Mouse (Mus musculus): ENCODE data around the gene Plcb3.
A peak's percentile ranks its signal among the peaks of the same experiment; 100 is the strongest.
"Not testable (repeated sequence)": the region's sequence is repeated elsewhere in the genome, so short reads cannot be mapped to it uniquely, and the experiment has no call there.

The Plcb3 gene

GRCm38 (mm10) chr19:6919876-6920740 lies 56.2 kb downstream of the Plcb3 start:
- no peak for DNase-seq (ENCODE audit: low spot score)

GRCm38 (mm10) chr19:6919431-6919830 lies 56.8 kb downstream of the Plcb3 start:
- DNase-seq (ENCODE audit: low spot score): no peak

GRCm38 (mm10) chr19:6918321-6918720 lies 57.9 kb downstream of the Plcb3 start:
- DNase-seq (ENCODE audit: low spot score): no peak

DNA sequence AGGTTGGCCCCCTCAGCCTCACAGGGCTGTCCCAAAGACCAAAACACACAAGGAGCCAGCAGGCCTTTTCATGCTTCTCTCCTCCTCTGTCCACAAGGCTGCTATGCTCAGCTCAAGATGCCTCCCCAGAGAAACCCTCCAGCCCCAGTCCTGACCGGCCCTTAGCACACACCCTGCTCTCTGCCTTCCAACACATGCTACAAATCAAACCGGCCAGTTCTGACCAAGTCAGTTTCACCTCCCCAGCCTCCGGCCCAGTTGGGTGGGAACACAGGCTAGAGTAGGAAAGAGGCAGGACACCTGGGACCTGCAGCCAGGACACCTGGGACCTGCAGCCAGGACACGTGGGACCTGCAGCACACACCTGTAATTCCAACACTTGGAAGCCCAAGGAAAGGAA lies 59.8 kb downstream of the Plcb3 start:
- DNase-seq (ENCODE audit: low spot score): no peak

DNA sequence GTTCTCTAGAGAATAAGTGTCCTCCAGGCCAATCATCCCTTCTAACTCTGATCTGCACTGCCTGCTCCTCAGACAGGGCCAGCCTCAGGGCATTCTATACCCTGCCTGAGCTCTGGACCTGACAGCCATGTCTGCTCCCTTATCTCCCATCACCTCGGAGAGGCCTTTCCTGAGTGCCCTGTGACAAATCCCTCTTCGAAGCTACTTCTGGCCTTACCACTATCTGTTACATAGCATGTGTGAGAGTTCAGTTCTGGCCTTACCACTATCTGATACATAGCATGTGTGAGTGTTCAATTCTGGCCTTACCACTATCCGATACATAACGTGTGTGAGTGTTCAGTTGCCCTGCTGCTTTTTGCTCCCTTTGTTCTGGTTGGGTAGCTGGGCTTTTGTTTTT lies 61.0 kb downstream of the Plcb3 start:
- peak; percentile 34 for DNase-seq (ENCODE audit: low spot score)

DNA sequence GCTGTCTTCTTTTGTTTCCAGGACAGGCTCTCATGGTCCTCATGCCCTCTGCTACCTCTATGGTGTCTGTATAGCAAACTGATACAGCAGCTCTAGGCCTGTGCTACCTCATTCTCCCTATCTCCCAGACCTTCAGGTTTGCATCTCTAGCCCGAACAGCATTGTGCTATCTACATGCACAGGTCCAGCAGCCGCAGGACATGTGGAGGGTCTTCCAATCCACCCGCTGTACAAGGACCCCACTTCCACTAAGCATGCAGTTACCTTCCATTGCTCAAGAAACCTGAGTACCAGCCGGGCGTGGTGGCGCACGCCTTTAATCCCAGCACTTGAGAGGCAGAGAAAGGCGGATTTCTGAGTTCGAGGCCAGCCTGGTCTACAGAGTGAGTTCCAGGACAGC lies 61.7 kb downstream of the Plcb3 start:
- DNase-seq (ENCODE audit: low spot score): no peak

DNA sequence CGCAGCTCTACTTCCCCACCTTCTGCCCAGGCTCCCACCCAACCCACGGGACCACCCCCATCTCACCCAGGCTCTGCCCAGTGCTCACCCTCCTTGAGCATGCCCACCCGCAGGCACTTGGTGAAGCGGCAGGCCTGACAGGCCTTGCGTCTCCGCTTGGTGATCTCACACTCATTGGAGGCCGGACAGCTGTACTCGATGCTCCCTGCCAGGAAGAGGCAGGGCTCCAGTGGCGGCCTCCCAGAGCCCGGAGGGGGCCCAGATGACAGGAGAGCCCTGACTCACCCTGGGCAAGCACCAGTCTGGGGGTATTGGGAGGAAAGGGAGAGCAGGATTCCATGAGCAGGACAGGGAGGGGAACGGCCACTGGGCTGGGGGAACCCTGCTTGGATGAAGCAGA lies 62.3 kb downstream of the Plcb3 start:
- DNase-seq (ENCODE audit: low spot score): no peak

DNA sequence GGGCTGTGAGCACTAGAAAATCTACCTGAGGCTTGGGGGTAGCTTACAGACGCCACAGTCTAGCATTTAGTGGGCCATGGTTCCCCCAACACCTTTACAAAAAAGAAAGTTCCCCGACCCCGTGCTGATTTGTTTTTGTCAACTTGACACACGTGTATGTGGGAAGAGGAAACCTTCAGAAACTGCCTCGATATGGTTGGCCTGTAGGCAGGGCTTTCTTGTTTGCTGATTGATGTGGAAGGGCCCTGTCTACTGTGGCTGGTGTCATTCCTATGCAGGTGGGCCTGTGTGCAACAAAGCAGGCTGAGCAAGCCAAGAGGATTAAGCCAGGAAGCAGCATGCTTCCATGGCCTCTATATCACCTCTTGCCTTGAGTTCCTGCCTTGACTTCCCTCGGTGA lies 63.2 kb downstream of the Plcb3 start:
- no peak for DNase-seq (ENCODE audit: low spot score)

- no peak for DNase-seq (ENCODE audit: low spot score)
Observed at GRCm38 (mm10) chr19:6912205-6912970, 63.9 kb downstream of the Plcb3 start.

DNA sequence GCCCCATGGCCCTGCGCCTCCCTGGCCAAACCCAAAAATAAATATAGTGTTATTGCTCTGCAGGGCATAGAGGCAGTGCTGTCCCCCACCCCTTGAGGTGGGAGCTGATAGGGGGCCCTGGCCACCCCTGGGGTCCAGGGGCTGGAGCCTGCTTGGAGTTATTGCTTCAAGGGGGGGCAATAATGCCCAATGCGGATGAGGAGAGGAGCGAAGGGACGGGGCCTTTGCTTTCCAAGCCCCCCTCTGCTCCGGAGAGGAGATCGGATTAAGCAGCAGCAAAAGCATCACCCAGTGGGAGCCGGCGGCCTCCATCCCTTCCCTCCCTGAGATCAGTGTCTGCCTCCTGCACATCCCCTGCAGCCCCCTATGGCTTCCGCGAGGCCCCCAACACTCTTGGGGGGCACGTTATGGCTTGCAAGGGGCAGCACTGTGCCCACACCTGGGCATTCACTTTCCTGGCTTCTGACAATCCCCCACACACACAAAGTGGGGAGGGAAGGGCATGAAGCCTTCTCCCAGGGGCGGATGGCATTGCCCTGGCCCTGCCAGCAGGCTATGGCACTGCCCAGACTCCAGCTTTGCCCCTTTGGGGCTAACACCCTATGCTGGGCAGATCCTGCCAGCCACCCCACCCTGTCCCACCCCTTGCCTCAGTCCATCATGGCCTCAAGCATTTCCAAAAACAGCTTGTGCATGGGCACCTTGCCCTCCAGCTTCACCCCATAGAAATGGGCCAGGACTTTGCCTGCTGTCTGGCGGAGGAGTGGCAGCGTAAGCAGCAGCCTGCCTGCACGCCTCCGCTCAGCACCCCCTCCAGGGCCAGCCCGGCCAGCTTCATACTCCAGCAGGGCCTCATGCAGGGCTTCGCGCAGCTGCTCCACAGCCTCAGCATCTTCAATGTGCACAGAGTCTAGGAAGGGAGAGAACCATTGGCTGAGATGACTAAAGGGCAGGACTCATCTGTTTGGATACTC lies 64.9 kb downstream of the Plcb3 start:
- DNase-seq (ENCODE audit: low spot score): no peak

DNA sequence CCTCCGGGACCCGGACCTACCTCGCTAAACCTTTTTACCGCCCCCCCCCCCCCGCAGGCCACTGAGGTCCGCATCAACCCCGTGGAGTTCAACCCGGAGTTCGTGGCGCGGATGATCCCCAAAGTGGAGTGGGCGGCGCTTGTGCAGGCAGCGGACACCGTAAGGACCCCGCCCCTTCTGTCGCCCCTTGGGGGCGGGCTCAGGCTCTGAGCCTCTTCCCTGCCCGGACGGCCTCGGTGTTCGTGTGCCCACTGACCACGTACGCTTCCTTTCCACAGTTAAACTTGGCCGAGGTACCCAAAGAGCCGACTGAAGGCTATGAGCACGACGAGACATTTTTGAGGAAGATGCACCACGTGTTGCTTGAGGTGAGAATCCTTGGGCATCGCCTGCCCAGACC lies 66.0 kb downstream of the Plcb3 start:
- not testable (repeated sequence) for DNase-seq (ENCODE audit: low spot score)

DNA sequence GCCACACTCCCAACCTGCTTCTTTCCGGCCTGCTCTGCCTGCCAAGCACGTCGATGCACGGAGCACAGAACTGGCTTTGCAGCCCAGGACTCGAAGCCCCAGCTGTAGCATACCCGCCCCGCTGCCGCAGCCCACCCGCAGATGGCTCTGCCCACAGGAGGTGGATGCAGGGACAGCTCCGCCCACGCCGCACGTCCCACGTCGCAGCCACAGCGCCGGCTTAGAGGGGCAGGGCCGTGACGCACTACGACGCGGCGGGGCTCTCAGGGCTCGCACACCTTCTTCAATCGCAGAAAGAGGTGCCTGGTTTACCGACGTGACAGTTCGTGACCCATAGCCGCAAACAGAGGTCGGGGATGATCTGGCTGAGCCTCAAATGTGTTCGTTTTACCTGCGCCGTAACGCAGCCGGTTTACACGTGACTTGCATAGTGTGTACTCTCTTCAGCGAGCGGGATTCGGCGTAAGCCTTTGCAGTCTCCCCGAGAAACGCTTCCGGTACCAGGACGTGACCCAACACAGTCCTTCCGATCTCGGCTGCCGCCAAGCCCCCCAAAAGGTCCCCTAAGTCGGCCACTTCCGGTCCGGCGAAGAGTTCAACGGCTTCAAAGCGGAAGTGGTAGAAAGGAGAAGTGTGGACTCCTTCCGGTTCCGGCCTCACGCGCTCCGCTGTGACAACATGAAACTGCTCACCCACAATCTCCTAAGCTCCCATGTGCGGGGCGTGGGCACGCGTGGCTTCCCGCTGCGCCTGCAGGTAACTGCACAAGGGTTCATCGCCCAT lies 66.6 kb downstream of the Plcb3 start, which contains the start of the genes Trmt112 and Prdx5:
TSS of gene Trmt112 (plus strand) at position 192 of the 783 bp plus-strand sequence.
TSS of gene Prdx5 (minus strand) at position 600 of the 783 bp plus-strand sequence.
- peak; percentile 79 for DNase-seq (ENCODE audit: low spot score)

GRCm38 (mm10) chr19:6909021-6909420 lies 67.2 kb downstream of the Plcb3 start:
- DNase-seq (ENCODE audit: low spot score): no peak

DNA sequence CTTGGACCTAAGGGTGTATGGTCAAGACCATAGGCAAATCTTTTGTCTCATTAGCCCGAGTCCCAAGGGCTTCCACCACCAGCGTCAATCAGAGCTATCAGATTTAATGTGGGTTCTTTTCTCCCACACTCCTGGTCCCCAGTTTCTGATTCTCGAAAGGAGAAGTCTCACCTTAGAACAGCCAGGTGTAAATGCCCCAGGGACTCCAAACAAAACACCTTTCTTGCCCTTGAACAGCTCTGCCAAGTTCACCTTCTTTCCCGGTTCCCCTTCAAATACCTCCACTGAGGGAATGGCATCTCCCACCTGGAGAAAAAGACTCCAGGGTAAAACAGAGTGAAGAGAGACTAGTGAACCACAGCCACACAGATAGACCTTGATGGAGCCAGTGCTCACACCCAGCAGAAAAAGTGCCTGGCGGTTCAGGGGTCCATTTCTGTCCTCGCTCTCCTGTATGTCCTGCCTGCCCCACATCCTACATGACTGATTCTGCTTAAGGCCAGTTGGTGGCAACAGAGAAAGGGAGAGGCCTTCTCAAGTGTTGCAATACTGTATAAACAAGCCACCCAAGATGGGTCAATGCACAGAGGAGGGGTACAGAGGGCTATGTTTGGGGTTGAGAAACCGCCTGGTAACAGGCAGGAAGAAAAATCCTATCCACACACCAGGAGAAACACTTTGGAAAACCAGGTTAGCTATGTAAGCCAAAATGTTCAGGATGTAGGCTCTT lies 68.3 kb downstream of the Plcb3 start:
- DNase-seq (ENCODE audit: low spot score): no peak

DNA sequence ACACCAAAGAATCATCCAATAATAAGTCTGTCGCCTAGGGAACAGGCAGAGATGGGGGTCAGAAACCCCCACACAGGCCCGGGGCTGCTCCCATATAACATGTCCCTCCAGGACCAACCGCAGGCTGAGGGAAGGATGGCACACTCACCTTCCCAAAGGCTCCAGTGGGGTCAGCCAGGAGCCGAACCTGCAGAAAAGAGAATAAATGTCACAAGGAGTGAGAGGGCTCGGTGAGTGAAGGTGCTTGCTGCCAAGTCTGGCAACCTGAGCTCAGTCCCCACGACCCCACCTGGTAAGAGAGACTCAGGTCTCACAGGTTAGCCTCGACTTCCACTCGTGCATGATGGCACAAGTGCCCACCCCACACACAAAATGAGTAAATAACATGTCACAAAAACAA lies 69.2 kb downstream of the Plcb3 start:
- DNase-seq (ENCODE audit: low spot score): no peak

GRCm38 (mm10) chr19:6906199-6906598 lies 70.1 kb downstream of the Plcb3 start:
- no peak for DNase-seq (ENCODE audit: low spot score)

- DNase-seq (ENCODE audit: low spot score): no peak
Observed at GRCm38 (mm10) chr19:6905498-6906159, 70.6 kb downstream of the Plcb3 start.

DNA sequence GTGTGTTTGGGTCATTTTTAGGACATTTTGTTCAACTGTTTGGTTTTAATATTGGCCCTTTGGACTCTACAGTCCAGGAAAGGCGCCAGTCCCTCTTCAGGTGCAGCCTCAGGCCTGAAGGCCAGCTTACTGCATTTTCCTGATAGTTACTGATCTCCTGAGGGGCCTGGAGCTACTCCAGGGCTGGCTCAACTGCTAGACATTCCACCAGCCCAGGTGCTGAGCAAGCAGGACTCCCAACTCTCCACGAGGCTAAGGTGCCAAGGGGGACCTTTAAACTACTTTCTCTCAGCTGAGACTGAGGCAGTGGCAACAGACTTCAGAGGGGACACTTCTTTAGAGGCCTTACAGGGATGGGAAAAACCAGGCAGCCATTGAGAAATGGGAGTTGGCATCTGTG lies 71.4 kb downstream of the Plcb3 start:
- no peak for DNase-seq (ENCODE audit: low spot score)

DNA sequence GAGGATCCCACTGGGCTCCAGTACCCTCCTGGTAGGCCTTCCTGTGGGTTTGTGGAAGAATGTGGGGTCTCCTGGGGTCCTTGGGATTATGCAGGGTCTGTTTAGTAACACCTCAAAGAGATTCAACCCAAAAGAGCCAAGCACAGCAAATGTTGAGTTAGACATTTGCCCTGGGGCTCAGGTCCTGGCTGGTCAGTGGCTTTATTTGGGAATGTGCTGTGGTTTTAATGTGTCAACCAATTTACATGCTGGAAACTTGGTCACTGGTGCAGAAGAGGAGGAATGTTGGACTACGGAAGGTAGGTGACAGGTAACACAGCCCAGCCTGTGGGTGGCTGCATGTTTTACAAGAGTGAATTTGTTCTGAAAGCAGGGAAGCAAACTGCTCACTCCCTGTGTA lies 73.2 kb downstream of the Plcb3 start:
- DNase-seq (ENCODE audit: low spot score): no peak
